Mouse (Mus musculus): ENCODE results near the gene Katnb1. TPM values are rescaled to one million over a fixed set of nuclear protein-coding genes. Genes with fewer than 3 reads are reported as not detected.

Katnb1 gene
- 18.2 and 32.4 TPM in 2 replicates for polyA plus RNA-seq (2014; fragmentation: Nextera tagmentation; extraction: Ambion mirVana)

DNA sequence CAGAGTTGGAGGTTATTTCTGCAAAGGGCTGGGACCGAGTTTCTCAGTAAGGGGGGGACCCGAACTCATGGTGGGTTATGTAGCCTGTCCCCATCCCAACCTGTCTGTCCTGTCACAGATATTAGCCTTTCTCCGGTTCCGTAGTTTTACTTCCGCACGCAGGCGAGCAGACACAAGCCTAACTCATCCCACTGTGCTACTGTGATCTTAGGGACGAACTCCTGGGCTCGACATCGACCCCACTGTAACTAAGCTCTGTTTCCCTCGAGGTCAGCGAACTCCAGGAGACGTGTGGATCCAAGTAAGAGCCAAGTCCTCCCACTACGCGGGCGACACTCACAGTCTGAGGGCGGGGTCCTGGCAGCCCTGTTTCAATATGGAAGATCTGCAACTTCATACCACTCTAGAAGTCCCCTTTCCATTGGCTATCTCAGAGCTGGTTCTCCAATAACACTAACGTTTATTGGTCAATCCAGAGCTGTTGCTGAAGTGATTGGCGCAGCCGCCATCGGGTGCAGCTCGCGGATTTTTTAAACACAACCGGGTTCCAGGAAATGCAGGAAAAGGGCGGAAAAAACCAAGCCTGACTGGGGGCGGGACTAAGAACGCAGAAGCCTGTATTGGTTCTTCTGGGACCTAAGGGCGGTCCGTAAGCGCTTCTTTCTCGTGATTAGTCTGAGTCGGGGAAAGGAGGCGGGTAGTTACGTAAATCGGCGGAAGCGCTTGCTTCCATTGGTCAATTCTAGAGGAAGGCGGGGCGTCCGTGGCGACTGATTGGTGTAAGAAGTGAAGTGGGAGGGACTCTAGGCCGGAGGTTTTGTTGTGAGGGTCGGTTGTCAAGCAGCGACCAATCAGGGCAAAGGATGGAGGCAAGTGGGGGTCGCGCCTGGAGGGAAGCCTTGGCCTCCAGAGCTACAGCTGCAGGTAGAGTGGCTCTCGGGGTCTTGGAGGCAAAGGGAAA is at the start of gene Katnb1:
TSS of gene Katnb1 (plus strand) at position 806 of the 961 bp plus-strand sequence.
- under 1% methylated on average over 47 of the region's 47 CpGs for WGBS
- H3K4me2 ChIP-seq (replicated peaks; ENCODE audit: low read depth, low read length) = peak within 1 kb of the TSS; percentile 87
- peaks cover 18% of the 10 kb centered on the region for H3K36me3 ChIP-seq (ENCODE audit: control insufficient read depth, insufficient read depth, low read length)

GRCm38 (mm10) chr8:95037106-95037925 is 43.7 kb upstream of the Katnb1 start:
- no peak overlapping the region for H3K9ac ChIP-seq (ENCODE audit: low read depth, low read length)
- H3K27ac ChIP-seq (ENCODE audit: low read depth, low read length) = no peak overlapping the region
- H3K4me2 ChIP-seq (replicated peaks; ENCODE audit: low read depth, low read length) = no peak overlapping the region
- no peaks in the 10 kb centered on the region for H3K27me3 ChIP-seq (ENCODE audit: control insufficient read depth, insufficient read depth, low read length)
- H3K36me3 ChIP-seq (ENCODE audit: control insufficient read depth, insufficient read depth, low read length) = no peaks in the 10 kb centered on the region
- H3K4me1 ChIP-seq (ENCODE audit: control insufficient read depth, insufficient read depth, low read length) = no peaks in the 10 kb centered on the region
- WGBS = 62% methylated on average over 7 of the region's 7 CpGs
- H3K4me3 ChIP-seq (ENCODE audit: low read length) = no peak overlapping the region
- peak; percentile 78; the same call in 1 of the 2 replicates for ATAC-seq (ENCODE audit: low FRiP score, low TSS enrichment)
- no peaks in the 10 kb centered on the region for H3K9me3 ChIP-seq (ENCODE audit: control insufficient read depth, low read length)

More for the DNA sequence above, at the start of gene Katnb1:
- ATAC-seq (ENCODE audit: low FRiP score, low TSS enrichment) = peak; percentile 98
- Histone ChIP-seq H3K4me3 (ENCODE audit: low read length) (peak within 1 kb of the TSS; percentile 73), H3K9me3 (ENCODE audit: control insufficient read depth, low read length) (no peaks in the 10 kb centered on the region), H3K27me3 (ENCODE audit: control insufficient read depth, insufficient read depth, low read length) (no peaks in the 10 kb centered on the region), H3K4me1 (ENCODE audit: control insufficient read depth, insufficient read depth, low read length) (peaks cover 9% of the 10 kb centered on the region; the same call in 1 of the 2 replicates), H3K27ac (ENCODE audit: low read depth, low read length) (peak within 1 kb of the TSS; percentile 57), H3K9ac (ENCODE audit: low read depth, low read length) (peak within 1 kb of the TSS; percentile 79)

DNA sequence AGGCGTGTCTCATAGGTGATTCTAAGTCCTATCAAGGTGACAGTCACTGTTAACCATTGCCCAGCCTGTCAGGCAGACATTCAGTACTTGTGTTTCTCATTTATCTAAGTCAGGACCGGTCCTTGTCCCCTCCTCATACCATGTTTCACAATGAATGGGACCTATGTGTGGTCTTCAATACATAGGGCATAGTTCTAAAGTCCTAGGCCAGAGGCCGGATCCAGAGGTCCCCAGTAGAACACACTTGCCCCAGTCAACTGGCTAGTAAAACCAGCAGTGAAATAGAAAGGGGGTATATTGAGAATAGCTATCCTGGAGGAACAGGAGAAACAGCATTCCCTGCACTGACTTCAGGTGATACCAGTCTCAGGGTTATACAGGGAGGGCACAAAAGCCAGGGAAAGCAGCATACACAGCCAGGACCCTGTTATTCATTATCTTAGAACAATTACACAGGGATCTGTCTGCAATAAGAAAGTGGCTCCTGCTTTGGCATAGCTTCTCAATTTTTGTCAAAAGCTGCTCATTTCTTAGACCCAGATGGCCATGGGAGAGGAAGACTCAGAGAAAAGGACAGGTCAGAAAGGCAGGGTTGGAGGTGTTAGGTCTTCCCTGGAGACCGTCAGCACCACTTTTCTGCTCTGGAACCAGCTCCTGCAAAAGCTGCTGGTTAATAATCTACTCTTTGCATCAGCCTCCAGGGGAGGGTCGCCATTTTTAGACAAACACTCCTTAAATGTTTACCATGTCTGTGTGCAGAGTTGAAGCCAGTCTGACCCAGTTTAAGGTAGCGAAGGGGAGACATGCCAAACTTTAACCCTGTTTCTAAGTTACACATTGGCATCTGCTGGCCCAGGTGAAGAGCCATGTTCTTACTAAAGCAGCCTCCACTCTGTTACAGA is 38.9 kb upstream of the Katnb1 start:
- no peaks in the 10 kb centered on the region for H3K9me3 ChIP-seq (ENCODE audit: control insufficient read depth, low read length)
- H3K4me1 ChIP-seq (ENCODE audit: control insufficient read depth, insufficient read depth, low read length) = no peaks in the 10 kb centered on the region
- no peaks in the 10 kb centered on the region for H3K27me3 ChIP-seq (ENCODE audit: control insufficient read depth, insufficient read depth, low read length)
- H3K9ac ChIP-seq (ENCODE audit: low read depth, low read length) = no peak overlapping the region
- 62% methylated on average over 6 of the region's 6 CpGs for WGBS
- H3K27ac ChIP-seq (ENCODE audit: low read depth, low read length) = peak overlapping the region; percentile 90
- no peak overlapping the region for H3K4me2 ChIP-seq (replicated peaks; ENCODE audit: low read depth, low read length)
- H3K36me3 ChIP-seq (ENCODE audit: control insufficient read depth, insufficient read depth, low read length) = no peaks in the 10 kb centered on the region
- no peak overlapping the region for H3K4me3 ChIP-seq (ENCODE audit: low read length)
- ATAC-seq (ENCODE audit: low FRiP score, low TSS enrichment) = peak; percentile 67; the same call in 1 of the 2 replicates

DNA sequence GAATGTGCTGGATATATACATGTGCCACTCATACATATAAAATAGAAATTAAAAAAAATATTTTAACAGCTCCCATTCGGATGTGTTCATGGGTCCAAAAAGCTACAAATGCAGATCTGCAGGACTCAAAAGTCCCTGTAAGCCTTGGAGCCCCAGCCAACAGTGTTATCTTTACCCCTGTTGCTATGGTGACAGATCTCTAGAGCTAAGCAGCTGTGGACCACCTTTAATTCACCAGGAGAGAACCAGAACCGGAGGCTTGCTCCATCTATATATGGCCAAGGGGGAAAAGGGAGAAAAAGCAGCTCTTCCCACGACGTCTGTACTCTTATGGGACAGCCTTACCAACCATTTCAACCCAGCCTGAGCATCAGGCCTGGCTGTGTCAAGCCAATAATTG is 36.2 kb upstream of the Katnb1 start:
- no peak for ATAC-seq (ENCODE audit: low FRiP score, low TSS enrichment)
- 71% methylated on average over 4 of the region's 4 CpGs for WGBS

DNA sequence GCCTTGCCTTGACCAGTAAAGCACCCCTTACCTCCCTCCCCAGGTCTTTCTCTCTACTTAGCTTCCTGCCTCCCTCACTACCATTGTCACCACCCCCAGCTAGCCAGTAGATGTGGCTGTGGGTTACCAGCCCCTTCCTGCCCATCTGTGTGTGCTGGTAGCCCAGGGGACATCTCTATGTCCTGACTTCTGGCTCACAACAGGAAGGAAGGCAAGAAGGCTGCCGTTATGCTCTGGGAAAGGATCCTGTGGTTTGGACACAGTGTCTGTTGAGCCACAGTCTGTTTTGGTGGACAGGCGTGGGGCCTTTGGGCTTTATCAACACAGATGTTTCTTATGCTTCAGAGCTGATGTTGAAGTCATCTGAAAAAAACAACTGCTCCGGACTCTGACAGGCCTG is 34.0 kb upstream of the Katnb1 start:
- Histone ChIP-seq H3K27ac (ENCODE audit: low read depth, low read length) (no peak overlapping the region), H3K9ac (ENCODE audit: low read depth, low read length) (no peak overlapping the region), H3K36me3 (ENCODE audit: control insufficient read depth, insufficient read depth, low read length) (no peaks in the 10 kb centered on the region), H3K4me2 (replicated peaks; ENCODE audit: low read depth, low read length) (no peak overlapping the region), H3K4me1 (ENCODE audit: control insufficient read depth, insufficient read depth, low read length) (no peaks in the 10 kb centered on the region), H3K27me3 (ENCODE audit: control insufficient read depth, insufficient read depth, low read length) (no peaks in the 10 kb centered on the region; the same call in 1 of the 2 replicates), H3K4me3 (ENCODE audit: low read length) (no peak overlapping the region), H3K9me3 (ENCODE audit: control insufficient read depth, low read length) (no peaks in the 10 kb centered on the region)
- ATAC-seq (ENCODE audit: low FRiP score, low TSS enrichment) = no peak
- WGBS = 71% methylated on average over 3 of the region's 3 CpGs

More for the DNA sequence above, 36.2 kb upstream of the Katnb1 start:
- Histone ChIP-seq H3K9ac (ENCODE audit: low read depth, low read length) (no peak overlapping the region), H3K4me3 (ENCODE audit: low read length) (no peak overlapping the region), H3K4me1 (ENCODE audit: control insufficient read depth, insufficient read depth, low read length) (no peaks in the 10 kb centered on the region), H3K27ac (ENCODE audit: low read depth, low read length) (no peak overlapping the region), H3K4me2 (replicated peaks; ENCODE audit: low read depth, low read length) (no peak overlapping the region), H3K9me3 (ENCODE audit: control insufficient read depth, low read length) (no peaks in the 10 kb centered on the region), H3K36me3 (ENCODE audit: control insufficient read depth, insufficient read depth, low read length) (no peaks in the 10 kb centered on the region), H3K27me3 (ENCODE audit: control insufficient read depth, insufficient read depth, low read length) (no peaks in the 10 kb centered on the region; the same call in 1 of the 2 replicates)

DNA sequence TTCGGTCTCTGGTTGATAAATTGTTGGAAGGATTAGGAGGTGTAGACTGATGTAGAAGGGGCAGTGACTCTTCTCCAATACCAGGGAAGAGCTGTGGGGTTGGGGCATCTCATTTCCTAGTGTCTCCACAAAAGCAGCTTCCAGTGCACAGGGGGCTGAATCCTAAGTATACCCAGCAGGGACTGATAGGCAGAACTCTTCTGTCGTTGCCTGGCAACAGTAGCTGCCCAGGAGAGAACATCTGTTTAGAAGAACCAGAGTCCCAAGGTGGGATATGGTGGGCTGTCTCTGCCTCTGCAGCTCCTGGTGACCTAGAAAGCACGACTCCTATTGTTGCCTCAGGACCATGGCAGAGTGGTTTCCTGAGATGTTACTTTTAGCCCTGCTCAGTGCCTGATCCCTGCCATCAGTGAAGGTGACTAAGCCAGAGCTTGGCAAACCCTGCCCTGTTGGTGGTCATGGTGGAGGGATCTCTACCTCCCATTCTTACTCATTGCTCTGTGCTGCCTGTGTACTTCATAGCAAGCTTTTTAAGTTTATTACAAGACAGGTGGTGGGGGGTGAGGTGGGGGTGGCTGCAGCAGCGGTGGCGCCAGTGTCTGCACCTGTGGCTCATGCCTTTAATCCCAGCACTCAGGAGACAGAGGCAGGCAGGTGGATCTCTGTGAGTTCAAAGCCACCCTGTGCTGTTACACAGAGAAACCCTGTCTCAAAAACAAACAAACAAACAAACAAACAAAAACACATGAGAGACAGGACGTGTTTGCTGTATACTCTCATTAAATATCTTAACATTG is 32.9 kb upstream of the Katnb1 start:
- Histone ChIP-seq H3K4me2 (replicated peaks; ENCODE audit: low read depth, low read length) (no peak overlapping the region), H3K36me3 (ENCODE audit: control insufficient read depth, insufficient read depth, low read length) (no peaks in the 10 kb centered on the region), H3K9ac (ENCODE audit: low read depth, low read length) (no peak overlapping the region), H3K4me1 (ENCODE audit: control insufficient read depth, insufficient read depth, low read length) (no peaks in the 10 kb centered on the region), H3K4me3 (ENCODE audit: low read length) (no peak overlapping the region), H3K27ac (ENCODE audit: low read depth, low read length) (no peak overlapping the region), H3K27me3 (ENCODE audit: control insufficient read depth, insufficient read depth, low read length) (no peaks in the 10 kb centered on the region; the same call in 1 of the 2 replicates), H3K9me3 (ENCODE audit: control insufficient read depth, low read length) (no peaks in the 10 kb centered on the region)
- no peak for ATAC-seq (ENCODE audit: low FRiP score, low TSS enrichment)
- 75% methylated on average over 6 of the region's 6 CpGs for WGBS

- H3K4me2 ChIP-seq (replicated peaks; ENCODE audit: low read depth, low read length) = no peak overlapping the region
- H3K9me3 ChIP-seq (ENCODE audit: control insufficient read depth, low read length) = no peaks in the 10 kb centered on the region
- H3K27ac ChIP-seq (ENCODE audit: low read depth, low read length) = no peak overlapping the region
- H3K4me1 ChIP-seq (ENCODE audit: control insufficient read depth, insufficient read depth, low read length) = no peaks in the 10 kb centered on the region
- ATAC-seq (ENCODE audit: low FRiP score, low TSS enrichment) = no peak
- no peaks in the 10 kb centered on the region for H3K36me3 ChIP-seq (ENCODE audit: control insufficient read depth, insufficient read depth, low read length)
- no peak overlapping the region for H3K9ac ChIP-seq (ENCODE audit: low read depth, low read length)
- 71% methylated on average over 2 of the region's 2 CpGs for WGBS
- no peak overlapping the region for H3K4me3 ChIP-seq (ENCODE audit: low read length)
- H3K27me3 ChIP-seq (ENCODE audit: control insufficient read depth, insufficient read depth, low read length) = no peaks in the 10 kb centered on the region; the same call in 1 of the 2 replicates
Observed at GRCm38 (mm10) chr8:95049636-95050035, 31.4 kb upstream of the Katnb1 start.
